Mouse (Mus musculus) retina, postnatal 1 day (tissue): ENCODE data around the gene Ppp1r27.
"Not testable (repeated sequence)": the region's sequence is repeated elsewhere in the genome, so short reads cannot be mapped to it uniquely, and the experiment has no call there.

ENCODE experiments used
- DNase-seq: peaks from one replicate; pipeline ENCODE4 v3.0.0-alpha.2; 2012

The Ppp1r27 gene

GRCm38 (mm10) chr11:120575046-120575445 is 24.1 kb upstream of the Ppp1r27 start:
- DNase-seq = no peak

- no peak for DNase-seq
These were observed 23.3 kb upstream of the Ppp1r27 start for GRCm38 (mm10) chr11:120574278-120574600.

GRCm38 (mm10) chr11:120573585-120574277 is 22.8 kb upstream of the Ppp1r27 start:
- no peak for DNase-seq

GRCm38 (mm10) chr11:120572752-120573584 is 22.0 kb upstream of the Ppp1r27 start, which contains the start of gene P4hb:
TSS of gene P4hb (minus strand) at chr11:120573253.
- DNase-seq = peak; percentile 100

- DNase-seq = no peak
These were observed 21.5 kb upstream of the Ppp1r27 start for GRCm38 (mm10) chr11:120572417-120572751.

GRCm38 (mm10) chr11:120571754-120572416 is 21.0 kb upstream of the Ppp1r27 start:
- DNase-seq = no peak

GRCm38 (mm10) chr11:120571122-120571521 is 20.2 kb upstream of the Ppp1r27 start:
- no peak for DNase-seq

GRCm38 (mm10) chr11:120568324-120568723 is 17.4 kb upstream of the Ppp1r27 start:
- no peak for DNase-seq

- no peak for DNase-seq
These were observed 14.2 kb upstream of the Ppp1r27 start for GRCm38 (mm10) chr11:120565114-120565513.

GRCm38 (mm10) chr11:120562949-120563348 is 12.0 kb upstream of the Ppp1r27 start:
- no peak for DNase-seq

GRCm38 (mm10) chr11:120560952-120561728 is 10.2 kb upstream of the Ppp1r27 start:
- no peak for DNase-seq

GRCm38 (mm10) chr11:120558843-120559242 is 7.9 kb upstream of the Ppp1r27 start:
- DNase-seq = not testable (repeated sequence)

GRCm38 (mm10) chr11:120555260-120555659 is 4.3 kb upstream of the Ppp1r27 start:
- DNase-seq = no peak

GRCm38 (mm10) chr11:120554834-120555233 is 3.9 kb upstream of the Ppp1r27 start:
- no peak for DNase-seq

- no peak for DNase-seq
These were observed 1.8 kb upstream of the Ppp1r27 start for GRCm38 (mm10) chr11:120552736-120553135.

- no peak for DNase-seq
These were observed 734 bp downstream of the Ppp1r27 start for GRCm38 (mm10) chr11:120549986-120550809.

- peak; percentile 95 for DNase-seq
These were observed 1.6 kb downstream of the Ppp1r27 start, which contains the start of gene Mcrip1 for GRCm38 (mm10) chr11:120549168-120549945. TSS of gene Mcrip1 (minus strand) at chr11:120549727.

GRCm38 (mm10) chr11:120548786-120549167 is 2.2 kb downstream of the Ppp1r27 start:
- no peak for DNase-seq

- no peak for DNase-seq
These were observed 2.7 kb downstream of the Ppp1r27 start for GRCm38 (mm10) chr11:120548214-120548613.

GRCm38 (mm10) chr11:120547469-120547868 is 3.5 kb downstream of the Ppp1r27 start:
- DNase-seq = peak; percentile 14

- DNase-seq = no peak
These were observed 5.0 kb downstream of the Ppp1r27 start for GRCm38 (mm10) chr11:120545964-120546363.
